Mouse (Mus musculus) adrenal gland, postnatal 25 days (tissue): ENCODE measurements around the gene Car14. TPM values are rescaled to one million over a fixed set of nuclear protein-coding genes. Genes with fewer than 3 reads are reported as not detected.

Experiments used
- DNase-seq: peaks from one replicate; pipeline ENCODE4 v3.0.0; 2021; ENCODE audit warnings: mixed read lengths
- total RNA-seq: library from RNA; stranded (reverse); gene quantifications from 2 replicates; pipeline ENCODE4 v1.2.3, GENCODE M21; 2021

Car14 gene
- total RNA-seq, 1 experiment from 2014 or later = 2.7 TPM

DNA sequence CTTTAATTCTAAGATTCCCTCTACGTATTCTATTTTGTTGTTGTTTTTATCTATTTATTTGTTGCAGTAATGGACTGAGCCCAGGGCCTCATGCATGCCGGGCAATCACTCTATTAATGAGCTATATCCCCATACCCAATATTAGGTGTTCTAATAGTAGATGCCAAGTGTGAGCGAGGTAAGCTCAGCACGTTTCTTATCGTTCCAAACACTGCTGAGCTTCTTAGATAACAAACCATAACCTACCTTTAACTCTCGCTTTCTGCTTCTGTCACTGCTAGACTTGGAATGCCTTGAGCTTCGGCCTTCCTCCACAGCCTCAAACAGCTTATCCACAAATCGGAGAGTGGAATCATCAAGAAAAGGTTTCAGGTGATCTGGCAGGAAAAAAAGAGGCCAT lies 53.2 kb downstream of the Car14 start:
- no peak for DNase-seq

DNA sequence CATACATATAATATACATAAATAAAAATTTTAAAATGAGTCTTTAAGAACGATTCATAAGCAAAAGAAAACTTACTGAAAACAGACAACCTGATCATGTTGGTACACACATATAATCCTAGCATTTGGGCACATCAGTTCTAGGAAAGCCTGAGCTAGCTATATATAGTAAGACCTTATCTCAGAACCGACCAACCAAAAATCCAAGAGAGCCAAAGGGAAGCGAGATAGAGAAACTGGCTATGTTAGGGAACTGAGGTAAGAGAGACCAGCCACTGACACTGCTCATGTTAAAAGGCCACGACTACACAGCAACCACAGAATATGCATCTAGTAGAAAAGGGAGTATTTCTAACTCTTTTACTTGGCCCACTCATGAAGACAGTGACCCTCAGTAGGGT lies 53.9 kb downstream of the Car14 start:
- DNase-seq = no peak

Other genes starting within 250 kb of the Car14 start
- 165 and 167 TPM in 2 replicates for gene Mcl1, start 245.9 kb downstream of the Car14 start, total RNA-seq
- gene Adamtsl4, start 216.8 kb downstream of the Car14 start, total RNA-seq = 5.6 and 6.1 TPM in 2 replicates
- 306 and 318 TPM in 2 replicates for gene Ecm1, start 165.1 kb downstream of the Car14 start, total RNA-seq
- gene Tars2, start 144.5 kb downstream of the Car14 start, total RNA-seq = 54.5 and 58.8 TPM in 2 replicates
- 53.4 and 54.9 TPM in 2 replicates for gene Rprd2, start 85.8 kb downstream of the Car14 start, total RNA-seq
- gene Prpf3, start 48.8 kb downstream of the Car14 start, total RNA-seq = 32.3 and 32.7 TPM in 2 replicates
- 272 and 279 TPM in 2 replicates for gene Mrps21, start 33.2 kb downstream of the Car14 start, total RNA-seq
- 7.9 and 8.3 TPM in 2 replicates for gene Ciart, start 22.4 kb downstream of the Car14 start, total RNA-seq
- 9.3 and 10.3 TPM in 2 replicates for gene BC028528, start 12.7 kb downstream of the Car14 start, total RNA-seq
- 93.3 and 145 TPM in 2 replicates for gene Aph1a, start 10.7 kb downstream of the Car14 start, total RNA-seq
- gene Anp32e, start 24.6 kb upstream of the Car14 start, total RNA-seq = 77.8 and 94.0 TPM in 2 replicates
- gene Plekho1, start 91.3 kb upstream of the Car14 start, total RNA-seq = 18.6 and 25.1 TPM in 2 replicates
- 39.0 and 41.2 TPM in 2 replicates for gene Vps45, start 153.8 kb upstream of the Car14 start, total RNA-seq
- gene Otud7b, start 199.8 kb upstream of the Car14 start, total RNA-seq = 25.8 and 40.5 TPM in 2 replicates